Mouse (Mus musculus) embryonic facial prominence, embryonic 10.5 days (tissue): ENCODE measurements around the gene Ksr1. TPM values are rescaled to one million over a fixed set of nuclear protein-coding genes. Genes with fewer than 3 reads are reported as not detected.
A peak's percentile ranks its signal among the peaks of the same experiment; 100 is the strongest.

Experiments
- DNase-seq: peaks from one replicate; pipeline ENCODE4 v3.0.0-alpha.2; 2017; ENCODE audit warnings: low spot score
- H3K27ac ChIP-seq: fragments of 300-500 bp; sonication (generic); replicated peaks from 2 replicates; pipeline ENCODE4 v1.5.1; 2016; ENCODE audit warnings: mild to moderate bottlenecking
- H3K27me3 ChIP-seq: fragments of 300-500 bp; sonication (generic); replicated peaks from 2 replicates; pipeline ENCODE4 v1.6.1; 2016; ENCODE audit warnings: low read depth, mild to moderate bottlenecking; ENCODE audit not compliant: poor library complexity, severe bottlenecking
- H3K36me3 ChIP-seq: fragments of 300-500 bp; sonication (generic); replicated peaks from 2 replicates; pipeline ENCODE4 v1.6.1; 2016; ENCODE audit warnings: mild to moderate bottlenecking, moderate library complexity
- H3K4me1 ChIP-seq: fragments of 300-500 bp; sonication (generic); 2 replicates; pipeline ENCODE4 v1.6.1; 2016
- H3K4me3 ChIP-seq: fragments of 300-500 bp; sonication (generic); 2 replicates; pipeline ENCODE4 v1.5.1; 2016; ENCODE audit warnings: mild to moderate bottlenecking, moderate library complexity
- H3K9me3 ChIP-seq: fragments of 300-500 bp; sonication (generic); 2 replicates; pipeline ENCODE4 v1.6.1; 2016; ENCODE audit warnings: mild to moderate bottlenecking
- WGBS: fragments of 180-500 bp; shearing (Covaris S2); methylation state at CpG from one replicate; pipeline ENCODE4 v1.1.7; 2016; 5-methylcytosine and 5-hydroxymethylcytosine counted together
- polyA plus RNA-seq: library from polyadenylated mRNA; unstranded; fragments of >200 nt; fragmentation: Nextera tagmentation; extraction: Ambion mirVana; gene quantifications from 2 replicates; pipeline ENCODE4 v1.2.1, GENCODE M21; 2016

Ksr1 gene
- polyA plus RNA-seq, 1 experiment from 2014 or later: 1.5 TPM

DNA sequence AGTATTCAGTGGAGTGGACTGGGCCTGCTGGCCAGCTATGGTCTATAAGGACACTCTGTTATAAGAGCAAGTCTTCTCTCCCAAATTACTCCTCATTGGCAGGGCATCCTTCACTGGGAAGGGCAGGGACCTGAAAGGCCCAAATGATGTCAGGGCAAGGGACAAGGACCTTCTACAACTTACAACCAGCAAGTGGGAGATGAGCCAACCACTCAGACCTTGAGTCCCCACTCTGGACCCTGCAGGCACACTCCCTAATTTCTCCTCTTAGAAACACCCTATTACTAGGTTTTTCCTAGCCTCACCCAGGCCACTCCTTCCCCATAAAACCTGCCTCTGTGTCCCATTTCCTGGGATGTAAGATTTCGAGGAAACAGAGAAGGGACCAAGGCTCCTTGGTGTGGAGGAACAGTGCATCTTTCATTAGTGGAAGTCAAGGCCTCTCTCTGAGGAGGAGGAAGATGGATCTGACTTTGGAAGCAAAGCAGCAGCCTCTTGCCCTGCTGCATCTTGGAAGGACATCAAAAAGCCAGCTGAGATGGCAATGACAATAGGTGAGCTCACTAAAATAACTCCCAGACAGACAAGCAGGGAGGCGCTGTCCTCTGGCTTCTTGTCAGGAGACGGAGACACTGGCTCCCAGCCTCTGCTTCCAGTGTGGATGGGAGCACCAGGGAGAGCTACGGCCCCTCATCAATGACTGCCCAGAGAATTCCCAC lies 20.5 kb upstream of the Ksr1 start:
- WGBS: 79% methylated on average over 4 of the region's 4 CpGs
- no peaks in the 10 kb centered on the region for H3K4me1 ChIP-seq
- DNase-seq: no peak
- no peaks in the 10 kb centered on the region for H3K36me3 ChIP-seq
- H3K27ac ChIP-seq: no peak overlapping the region
- H3K27me3 ChIP-seq: no peaks in the 10 kb centered on the region
- H3K9me3 ChIP-seq: no peaks in the 10 kb centered on the region
- no peak overlapping the region for H3K4me3 ChIP-seq

DNA sequence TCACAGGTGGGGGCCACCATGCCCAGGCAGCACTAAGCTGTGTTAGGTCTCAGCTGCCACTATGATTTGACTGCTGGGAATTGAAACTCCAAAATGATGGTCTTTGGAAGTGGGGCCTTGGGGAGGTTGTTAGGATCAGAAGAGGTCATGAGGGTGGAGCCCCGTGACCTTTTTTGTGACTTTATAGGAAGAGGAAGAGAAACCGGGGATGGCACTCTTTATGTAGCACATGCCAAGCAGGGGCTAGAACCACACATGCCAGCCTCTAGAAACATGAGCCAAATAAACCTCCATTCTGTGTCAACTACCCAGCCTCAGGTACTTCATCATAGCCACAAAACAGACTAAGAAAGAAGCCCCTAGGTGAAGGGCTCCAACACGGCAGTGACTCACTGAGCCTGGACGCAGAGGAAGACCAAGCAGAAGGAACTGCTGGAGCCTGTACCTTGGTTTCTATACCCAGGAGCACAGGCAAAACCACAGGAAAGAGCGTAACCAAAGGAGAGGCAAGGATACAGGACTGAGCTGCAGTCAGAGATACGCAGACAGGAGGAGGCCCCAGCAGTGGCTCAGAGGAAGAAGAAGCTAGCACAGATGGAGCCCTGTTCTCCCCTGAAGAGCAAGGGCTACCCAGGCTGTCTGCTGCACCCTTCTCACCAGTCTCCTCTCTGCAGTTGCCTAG lies 15.0 kb upstream of the Ksr1 start:
- no peaks in the 10 kb centered on the region for H3K36me3 ChIP-seq
- peaks cover 5% of the 10 kb centered on the region; the same call in 1 of the 2 replicates for H3K27me3 ChIP-seq
- WGBS: 81% methylated on average over 6 of the region's 6 CpGs
- no peak overlapping the region for H3K27ac ChIP-seq
- no peak for DNase-seq
- H3K9me3 ChIP-seq: no peaks in the 10 kb centered on the region
- H3K4me1 ChIP-seq: peaks cover 10% of the 10 kb centered on the region; the same call in 1 of the 2 replicates
- no peak overlapping the region for H3K4me3 ChIP-seq

DNA sequence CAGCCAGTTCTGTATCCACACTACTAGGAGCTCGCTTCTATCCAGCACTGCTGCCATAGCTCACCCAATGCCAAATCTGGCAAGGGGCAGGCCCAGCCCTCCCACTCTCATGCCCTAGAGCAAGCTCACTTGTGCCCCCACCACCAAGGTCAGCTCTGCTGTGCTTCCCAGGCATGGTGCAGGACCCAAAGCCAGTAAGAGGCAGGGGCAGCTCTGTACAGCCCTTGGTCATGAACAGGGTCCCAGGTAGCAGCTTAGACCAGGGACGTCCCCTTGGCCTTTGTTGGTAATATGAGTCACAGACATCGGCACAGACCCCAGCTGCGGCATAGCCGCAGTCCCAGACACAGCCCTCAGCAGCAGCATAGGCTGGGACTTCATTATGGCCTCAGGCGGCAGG lies 13.9 kb upstream of the Ksr1 start:
- Histone ChIP-seq H3K27ac (no peak overlapping the region), H3K4me1 (peaks cover 10% of the 10 kb centered on the region; the same call in 1 of the 2 replicates), H3K27me3 (peaks cover 5% of the 10 kb centered on the region; the same call in 1 of the 2 replicates), H3K4me3 (no peak overlapping the region), H3K9me3 (no peaks in the 10 kb centered on the region), H3K36me3 (no peaks in the 10 kb centered on the region)
- WGBS: 66% methylated on average over 6 of the region's 6 CpGs
- no peak for DNase-seq

DNA sequence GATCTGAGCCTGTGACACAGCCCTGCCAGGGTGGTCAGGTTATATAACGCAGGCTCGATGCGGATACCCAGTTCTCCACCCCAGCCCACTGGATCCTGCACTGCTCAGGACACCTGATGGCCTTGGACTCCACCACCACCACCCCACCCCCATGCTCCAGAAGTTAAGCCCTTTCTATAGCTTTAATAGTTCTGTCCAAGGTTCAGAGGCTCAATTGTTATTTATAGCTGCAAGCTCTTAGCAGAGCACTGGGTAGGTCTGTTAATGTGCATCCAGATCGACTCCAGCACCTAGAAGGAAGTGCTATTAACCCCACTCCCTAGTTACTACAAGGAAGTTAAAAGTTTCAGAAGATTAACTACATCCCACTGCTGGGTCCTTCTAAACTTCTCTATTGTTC lies 11.5 kb upstream of the Ksr1 start:
- Histone ChIP-seq H3K4me1 (peaks cover 10% of the 10 kb centered on the region; the same call in 1 of the 2 replicates), H3K27ac (no peak overlapping the region), H3K9me3 (no peaks in the 10 kb centered on the region), H3K4me3 (no peak overlapping the region), H3K36me3 (no peaks in the 10 kb centered on the region), H3K27me3 (peaks cover 5% of the 10 kb centered on the region; the same call in 1 of the 2 replicates)
- no peak for DNase-seq
- 90% methylated on average over 4 of the region's 4 CpGs for WGBS

DNA sequence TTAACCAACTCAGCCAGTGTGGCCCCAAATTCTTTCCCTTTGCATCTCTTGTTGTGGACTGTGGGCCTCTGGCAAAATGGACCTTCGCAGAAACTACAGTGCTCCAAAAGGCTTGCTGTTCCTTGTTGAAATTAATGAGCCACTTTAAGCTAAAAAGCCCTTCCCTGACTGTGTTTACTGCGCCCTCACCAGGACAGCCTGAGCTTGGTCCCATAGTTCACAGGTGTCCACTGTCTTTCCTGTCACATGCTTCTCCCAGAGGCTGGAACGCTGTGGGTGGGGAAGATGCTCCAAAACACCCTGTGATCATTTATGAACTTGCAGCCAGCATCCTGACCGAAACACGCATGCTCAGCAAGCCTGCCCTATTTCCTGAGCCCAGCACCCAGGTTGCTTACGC lies 9.1 kb upstream of the Ksr1 start:
- H3K4me1 ChIP-seq: peaks cover 8% of the 10 kb centered on the region; the same call in 1 of the 2 replicates
- DNase-seq: no peak
- H3K36me3 ChIP-seq: no peaks in the 10 kb centered on the region
- 75% methylated on average over 6 of the region's 6 CpGs for WGBS
- no peak overlapping the region for H3K27ac ChIP-seq
- peaks cover 4% of the 10 kb centered on the region; the same call in 1 of the 2 replicates for H3K27me3 ChIP-seq
- no peak overlapping the region for H3K4me3 ChIP-seq
- H3K9me3 ChIP-seq: no peaks in the 10 kb centered on the region

DNA sequence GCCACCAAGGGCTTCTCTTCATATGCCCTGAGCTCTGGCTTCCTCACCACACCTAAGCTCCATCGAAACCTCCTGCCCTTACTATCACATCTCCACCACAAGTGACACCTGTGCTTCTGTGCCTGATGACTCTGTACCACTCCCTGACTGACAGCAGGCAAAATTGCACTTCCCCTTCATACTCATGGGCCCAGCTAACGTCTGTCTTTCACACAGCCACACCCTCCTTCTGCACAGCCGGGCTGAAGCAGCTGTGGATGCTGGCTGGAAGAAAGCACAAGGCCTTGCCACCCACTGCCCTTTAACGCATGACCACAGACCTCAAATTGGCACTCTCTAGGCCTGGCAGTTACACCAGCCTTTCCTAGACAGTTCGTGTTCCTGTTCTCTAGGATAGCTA lies 6.5 kb upstream of the Ksr1 start:
- 73% methylated on average over 5 of the region's 5 CpGs for WGBS
- 0 out of 2 replicates have a peak, but pooled peaks cover 3% of the 10 kb centered on the region for H3K4me1 ChIP-seq
- no peak for DNase-seq
- no peaks in the 10 kb centered on the region for H3K9me3 ChIP-seq
- no peaks in the 10 kb centered on the region for H3K36me3 ChIP-seq
- no peaks in the 10 kb centered on the region for H3K27me3 ChIP-seq
- no peak overlapping the region for H3K27ac ChIP-seq
- H3K4me3 ChIP-seq: no peak overlapping the region

DNA sequence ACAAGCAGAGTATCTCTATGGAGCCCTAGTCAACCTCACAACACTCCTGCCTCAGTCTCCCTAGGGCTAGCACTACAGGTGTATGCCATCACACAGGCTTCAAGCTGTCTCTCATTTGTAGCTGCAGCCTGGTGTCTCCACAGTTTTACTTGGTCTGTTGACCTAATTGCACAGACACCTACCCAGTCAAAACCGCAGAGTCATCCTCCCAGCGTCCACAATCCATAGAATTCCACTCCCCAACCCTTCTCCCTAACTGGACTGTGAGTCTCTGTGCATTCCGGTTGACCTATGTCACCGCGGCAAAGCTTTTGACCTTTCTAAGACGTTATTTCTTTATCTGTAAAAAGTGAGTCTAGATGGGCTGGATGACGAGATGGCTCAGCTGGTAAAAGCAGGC lies 5.7 kb upstream of the Ksr1 start:
- 82% methylated on average over 7 of the region's 7 CpGs for WGBS
- no peaks in the 10 kb centered on the region for H3K36me3 ChIP-seq
- DNase-seq: no peak
- H3K4me3 ChIP-seq: no peak overlapping the region
- H3K9me3 ChIP-seq: no peaks in the 10 kb centered on the region
- H3K27ac ChIP-seq: no peak overlapping the region
- H3K27me3 ChIP-seq: no peaks in the 10 kb centered on the region
- no peaks in the 10 kb centered on the region; the same call in 1 of the 2 replicates for H3K4me1 ChIP-seq

DNA sequence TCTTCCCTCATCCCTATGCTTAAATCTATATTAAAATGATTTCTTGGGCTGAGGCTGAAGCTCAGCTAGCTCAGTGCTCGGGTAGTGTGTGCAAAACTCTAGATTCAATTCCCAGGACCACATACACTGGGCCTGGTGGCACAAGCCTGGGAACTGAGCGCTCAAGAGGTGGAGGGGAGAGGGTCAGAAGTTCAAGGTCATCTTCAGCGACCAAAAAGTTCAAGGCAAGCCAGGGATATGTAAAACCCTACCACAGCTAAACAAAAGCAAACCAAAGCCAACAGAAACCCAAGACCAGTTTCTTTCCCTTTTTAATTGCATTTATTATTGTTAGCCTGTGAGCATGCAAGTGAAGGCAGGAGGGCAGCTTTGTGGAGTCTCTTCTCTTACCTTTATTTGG lies 4.1 kb upstream of the Ksr1 start:
- no peaks in the 10 kb centered on the region for H3K9me3 ChIP-seq
- 72% methylated on average over 3 of the region's 3 CpGs for WGBS
- H3K36me3 ChIP-seq: no peaks in the 10 kb centered on the region
- 0 out of 2 replicates have a peak, but pooled peaks cover under 1% of the 10 kb centered on the region for H3K27me3 ChIP-seq
- H3K4me3 ChIP-seq: no peak overlapping the region
- no peak overlapping the region for H3K27ac ChIP-seq
- H3K4me1 ChIP-seq: peaks cover 4% of the 10 kb centered on the region
- DNase-seq: no peak

DNA sequence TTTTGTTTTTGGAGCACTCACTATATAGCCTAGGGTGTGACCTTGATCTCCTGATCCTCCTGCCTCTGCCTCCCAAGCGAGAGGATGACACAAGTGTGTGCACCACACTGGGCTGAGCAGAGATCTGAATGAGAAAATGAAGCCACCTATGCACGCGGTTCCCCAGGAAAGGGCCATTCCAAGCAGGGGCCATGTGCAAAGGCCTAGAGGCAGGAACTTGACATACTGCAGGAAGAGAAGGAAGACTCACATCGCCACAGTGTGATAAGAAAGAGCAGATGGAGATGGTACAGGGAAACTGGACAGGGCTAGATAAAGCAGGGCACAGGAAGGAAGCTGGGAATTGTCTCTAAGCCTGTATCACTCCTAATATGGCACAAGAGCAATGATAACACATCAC lies 3.1 kb upstream of the Ksr1 start:
- Histone ChIP-seq H3K4me3 (no peak overlapping the region), H3K27ac (no peak overlapping the region), H3K36me3 (no peaks in the 10 kb centered on the region), H3K27me3 (peaks cover 8% of the 10 kb centered on the region; the same call in 1 of the 2 replicates), H3K4me1 (peaks cover 14% of the 10 kb centered on the region), H3K9me3 (no peaks in the 10 kb centered on the region)
- no peak for DNase-seq
- WGBS: 85% methylated on average over 4 of the region's 4 CpGs

DNA sequence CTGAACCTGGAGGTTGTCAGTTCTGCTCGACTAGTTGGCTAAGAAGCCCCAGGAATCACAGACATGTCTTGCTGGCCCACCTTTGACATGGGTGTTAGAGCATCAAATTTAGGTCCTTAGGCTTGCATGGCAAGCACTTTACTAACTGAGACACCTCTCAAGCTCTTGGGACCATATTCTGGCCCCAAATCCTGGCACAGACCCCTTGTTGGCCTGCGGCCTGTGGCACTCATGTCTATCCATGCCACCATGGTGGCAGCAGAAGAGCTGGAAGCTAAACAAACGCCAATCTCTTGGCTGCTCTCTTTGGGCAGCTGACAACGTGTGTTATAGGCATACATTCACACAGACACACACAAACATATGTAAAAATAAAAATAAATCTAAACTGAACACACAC lies 2.6 kb upstream of the Ksr1 start:
- Histone ChIP-seq H3K27ac (no peak overlapping the region), H3K27me3 (peaks cover 8% of the 10 kb centered on the region; the same call in 1 of the 2 replicates), H3K4me3 (no peak overlapping the region), H3K9me3 (no peaks in the 10 kb centered on the region), H3K36me3 (no peaks in the 10 kb centered on the region), H3K4me1 (peaks cover 19% of the 10 kb centered on the region)
- DNase-seq: no peak
- 78% methylated on average over 4 of the region's 4 CpGs for WGBS

DNA sequence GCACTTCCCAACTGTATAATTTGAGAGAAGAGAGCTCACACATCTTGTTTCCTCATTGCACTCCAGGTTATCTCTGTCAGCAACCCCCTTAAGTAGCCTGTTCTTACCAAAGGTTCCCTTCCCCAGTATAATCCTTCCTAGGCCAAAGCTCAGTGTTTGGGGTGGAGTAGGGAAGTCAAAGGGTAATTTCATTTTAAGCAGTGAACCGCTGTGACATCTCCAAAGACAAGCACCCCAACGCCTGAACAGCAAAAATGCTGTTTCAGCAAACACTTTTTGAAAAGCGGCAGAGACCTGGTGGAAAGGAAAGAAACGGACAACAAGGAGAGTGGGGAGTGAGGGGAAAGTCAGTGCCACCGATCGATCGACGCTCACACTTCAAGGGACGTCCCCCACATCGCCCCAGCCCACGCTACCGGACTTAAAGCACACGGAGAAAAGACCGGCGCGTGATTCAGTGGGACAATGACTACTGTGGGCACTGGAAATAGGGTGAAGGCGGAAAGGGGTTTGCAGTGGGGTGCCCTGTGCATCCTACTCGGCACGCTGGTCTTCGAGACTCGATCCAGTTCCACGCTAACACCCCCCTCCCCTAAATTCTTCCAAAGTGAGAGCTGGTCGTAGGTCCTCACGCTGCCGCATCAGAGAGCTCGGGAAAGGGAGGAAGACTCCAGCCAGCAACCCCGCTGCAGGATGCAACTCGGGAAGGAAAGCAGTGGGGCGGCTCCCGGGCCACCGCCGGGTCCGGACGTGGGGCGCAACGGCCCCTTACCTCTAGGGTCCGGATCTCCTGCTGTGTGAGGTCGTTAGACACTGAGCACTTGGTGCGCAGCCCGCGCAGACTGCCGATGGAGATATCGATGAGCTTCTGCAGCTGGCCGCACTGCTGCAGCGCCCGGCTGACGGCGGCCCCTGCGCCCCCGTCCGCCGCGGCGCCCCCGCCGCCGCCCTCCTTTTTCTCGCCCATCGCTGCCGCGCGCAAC lies 633 bp downstream of the Ksr1 start:
- Histone ChIP-seq H3K36me3 (no peaks in the 10 kb centered on the region), H3K4me1 (peaks cover 44% of the 10 kb centered on the region), H3K9me3 (no peaks in the 10 kb centered on the region), H3K27me3 (peaks cover 8% of the 10 kb centered on the region; the same call in 1 of the 2 replicates), H3K4me3 (peak overlapping the region; percentile 84), H3K27ac (peak overlapping the region; percentile 91)
- under 1% methylated on average over 62 of the region's 62 CpGs for WGBS
- no peak for DNase-seq

DNA sequence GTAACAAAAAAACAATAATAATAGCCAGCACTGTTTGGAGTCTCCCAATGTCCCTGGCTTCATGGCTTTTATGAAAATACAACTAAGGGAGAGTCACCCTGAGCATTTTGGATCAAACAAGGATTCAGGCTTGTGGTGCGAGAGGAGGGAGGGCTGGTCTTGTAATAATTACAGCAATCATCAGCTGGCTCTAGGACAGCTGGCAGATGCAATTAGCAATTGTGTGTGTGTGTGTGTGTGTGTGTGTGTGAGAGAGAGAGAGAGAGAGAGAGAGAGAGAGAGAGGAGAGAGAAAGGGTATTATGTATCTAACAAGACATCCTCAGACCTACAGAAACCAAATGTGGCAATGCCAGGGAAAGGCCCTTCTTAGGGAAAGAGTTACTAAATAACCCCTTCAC lies 1.5 kb downstream of the Ksr1 start:
- H3K27ac ChIP-seq: no peak overlapping the region

More for the DNA sequence above, 1.5 kb downstream of the Ksr1 start:
- no peak for DNase-seq
- no peaks in the 10 kb centered on the region for H3K9me3 ChIP-seq
- H3K4me3 ChIP-seq: peak overlapping the region; percentile 84
- H3K36me3 ChIP-seq: no peaks in the 10 kb centered on the region
- peaks cover 8% of the 10 kb centered on the region; the same call in 1 of the 2 replicates for H3K27me3 ChIP-seq
- H3K4me1 ChIP-seq: peaks cover 44% of the 10 kb centered on the region
- 51% methylated on average over 1 of the region's 1 CpGs for WGBS
